Mouse (Mus musculus) stomach, embryonic 15.5 days (tissue): ENCODE results near the gene Nsg1. TPM values are rescaled to one million over a fixed set of nuclear protein-coding genes. Genes with fewer than 3 reads are reported as not detected.
A peak's percentile ranks its signal among the peaks of the same experiment; 100 is the strongest.

ENCODE experiments used
- ATAC-seq: fragments of 200-750 bp; cut with Nextera tagmentation; 2 replicates; pipeline ENCODE4 v1.8.0; 2017; ENCODE audit warnings: low read depth, moderate number of reproducible peaks, moderate TSS enrichment; ENCODE audit not compliant: insufficient read depth, low FRiP score
- H3K27ac ChIP-seq: fragments of 300-500 bp; sonication (generic); 2 replicates; pipeline ENCODE4 v1.5.1; 2015; ENCODE audit warnings: mild to moderate bottlenecking, inconsistent platforms
- H3K27me3 ChIP-seq: fragments of 300-500 bp; sonication (generic); replicated peaks from 2 replicates; pipeline ENCODE4 v1.6.1; 2015; ENCODE audit warnings: inconsistent platforms
- H3K36me3 ChIP-seq: fragments of 300-500 bp; sonication (generic); 2 replicates; pipeline ENCODE4 v1.6.1; 2015; ENCODE audit warnings: inconsistent platforms
- H3K4me1 ChIP-seq: fragments of 300-500 bp; sonication (generic); 2 replicates; pipeline ENCODE4 v1.6.1; 2015; ENCODE audit warnings: inconsistent platforms
- H3K4me2 ChIP-seq: fragments of 300-500 bp; sonication (generic); 2 replicates; pipeline ENCODE4 v1.6.1; 2015; ENCODE audit warnings: mild to moderate bottlenecking, inconsistent platforms
- H3K4me3 ChIP-seq: fragments of 300-500 bp; sonication (generic); replicated peaks from 2 replicates; pipeline ENCODE4 v1.5.1; 2015; ENCODE audit warnings: inconsistent platforms
- H3K9ac ChIP-seq: fragments of 300-500 bp; sonication (generic); 2 replicates; pipeline ENCODE4 v1.6.1; 2015; ENCODE audit warnings: inconsistent platforms
- H3K9me3 ChIP-seq: fragments of 300-500 bp; sonication (generic); 2 replicates; pipeline ENCODE4 v1.6.1; 2016; ENCODE audit warnings: inconsistent platforms
- WGBS: fragments of 180-500 bp; shearing (Covaris S2); methylation state at CpG from one replicate; pipeline ENCODE4 v1.1.7; 2015; 5-methylcytosine and 5-hydroxymethylcytosine counted together
- polyA plus RNA-seq: library from polyadenylated mRNA; unstranded; fragments of >200 nt; fragmentation: Nextera tagmentation; extraction: Ambion mirVana; gene quantifications from 2 replicates; pipeline ENCODE4 v1.2.1, GENCODE M21; 2015

The Nsg1 gene
- polyA plus RNA-seq, 1 experiment from 2014 or later: 65.7 TPM

GRCm38 (mm10) chr5:38174256-38174912 lies 14.7 kb upstream of the Nsg1 start:
- Histone ChIP-seq H3K27me3 (no peaks in the 10 kb centered on the region), H3K27ac (no peak overlapping the region), H3K4me1 (no peaks in the 10 kb centered on the region), H3K4me2 (no peak overlapping the region), H3K9ac (no peak overlapping the region), H3K4me3 (no peak overlapping the region), H3K36me3 (no peaks in the 10 kb centered on the region), H3K9me3 (no peaks in the 10 kb centered on the region)
- WGBS: 77% methylated on average over 16 of the region's 16 CpGs
- no peak for ATAC-seq

- Histone ChIP-seq H3K4me1 (no peaks in the 10 kb centered on the region), H3K4me3 (no peak overlapping the region), H3K36me3 (no peaks in the 10 kb centered on the region), H3K27me3 (no peaks in the 10 kb centered on the region), H3K4me2 (no peak overlapping the region), H3K9ac (no peak overlapping the region), H3K27ac (no peak overlapping the region), H3K9me3 (no peaks in the 10 kb centered on the region)
- WGBS: 42% methylated on average over 5 of the region's 5 CpGs
- no peak for ATAC-seq
Measured at GRCm38 (mm10) chr5:38173766-38174165, 14.1 kb upstream of the Nsg1 start.

GRCm38 (mm10) chr5:38168497-38168896 lies 8.8 kb upstream of the Nsg1 start:
- no peaks in the 10 kb centered on the region for H3K4me1 ChIP-seq
- H3K27ac ChIP-seq: no peak overlapping the region
- H3K4me2 ChIP-seq: no peak overlapping the region
- no peak overlapping the region for H3K9ac ChIP-seq
- H3K27me3 ChIP-seq: no peaks in the 10 kb centered on the region
- H3K36me3 ChIP-seq: no peaks in the 10 kb centered on the region
- H3K9me3 ChIP-seq: no peaks in the 10 kb centered on the region
- ATAC-seq: no peak
- 71% methylated on average over 11 of the region's 11 CpGs for WGBS
- H3K4me3 ChIP-seq: no peak overlapping the region

GRCm38 (mm10) chr5:38158947-38159633 lies 617 bp downstream of the Nsg1 start:
- H3K4me1 ChIP-seq: 0 out of 2 replicates have a peak, but pooled peaks cover 9% of the 10 kb centered on the region
- H3K27ac ChIP-seq: no peak overlapping the region
- under 1% methylated on average over 69 of the region's 79 CpGs for WGBS
- peak overlapping the region; percentile 73 for H3K4me3 ChIP-seq
- peaks cover 5% of the 10 kb centered on the region; the same call in 1 of the 2 replicates for H3K36me3 ChIP-seq
- no peaks in the 10 kb centered on the region for H3K9me3 ChIP-seq
- peaks cover 20% of the 10 kb centered on the region; the same call in 1 of the 2 replicates for H3K27me3 ChIP-seq
- ATAC-seq: peak; percentile 64; the same call in 1 of the 2 replicates
- H3K4me2 ChIP-seq: peak overlapping the region; percentile 92
- peak overlapping the region; percentile 55 for H3K9ac ChIP-seq

- peak overlapping the region; percentile 73 for H3K4me3 ChIP-seq
- H3K27me3 ChIP-seq: peaks cover 20% of the 10 kb centered on the region; the same call in 1 of the 2 replicates
- H3K4me1 ChIP-seq: 0 out of 2 replicates have a peak, but pooled peaks cover 9% of the 10 kb centered on the region
- H3K9me3 ChIP-seq: no peaks in the 10 kb centered on the region
- peak overlapping the region; percentile 55 for H3K9ac ChIP-seq
- no peak for ATAC-seq
- H3K4me2 ChIP-seq: peak overlapping the region; percentile 92
- H3K36me3 ChIP-seq: peaks cover 5% of the 10 kb centered on the region; the same call in 1 of the 2 replicates
- H3K27ac ChIP-seq: no peak overlapping the region
- WGBS: 3% methylated on average over 17 of the region's 17 CpGs
Measured at GRCm38 (mm10) chr5:38158501-38158946, 1.2 kb downstream of the Nsg1 start.

GRCm38 (mm10) chr5:38157481-38158020 lies 2.2 kb downstream of the Nsg1 start:
- Histone ChIP-seq H3K4me1 (0 out of 2 replicates have a peak, but pooled peaks cover 9% of the 10 kb centered on the region), H3K36me3 (peaks cover 5% of the 10 kb centered on the region; the same call in 1 of the 2 replicates), H3K27ac (no peak overlapping the region), H3K4me2 (no peak overlapping the region), H3K27me3 (peaks cover 20% of the 10 kb centered on the region; the same call in 1 of the 2 replicates), H3K4me3 (no peak overlapping the region), H3K9me3 (no peaks in the 10 kb centered on the region), H3K9ac (no peak overlapping the region)
- ATAC-seq: no peak
- 69% methylated on average over 9 of the region's 9 CpGs for WGBS

- no peak overlapping the region for H3K9ac ChIP-seq
- H3K4me2 ChIP-seq: no peak overlapping the region
- 0 out of 2 replicates have a peak, but pooled peaks cover under 1% of the 10 kb centered on the region for H3K4me1 ChIP-seq
- H3K27me3 ChIP-seq: no peaks in the 10 kb centered on the region
- peaks cover 5% of the 10 kb centered on the region; the same call in 1 of the 2 replicates for H3K36me3 ChIP-seq
- no peak overlapping the region for H3K4me3 ChIP-seq
- H3K9me3 ChIP-seq: no peaks in the 10 kb centered on the region
- no peak overlapping the region for H3K27ac ChIP-seq
- 86% methylated on average over 5 of the region's 5 CpGs for WGBS
- ATAC-seq: no peak
Measured at GRCm38 (mm10) chr5:38153636-38154035, 6.1 kb downstream of the Nsg1 start.

GRCm38 (mm10) chr5:38152201-38153108 lies 7.3 kb downstream of the Nsg1 start:
- Histone ChIP-seq H3K9ac (no peak overlapping the region), H3K9me3 (no peaks in the 10 kb centered on the region), H3K27ac (no peak overlapping the region), H3K4me3 (no peak overlapping the region), H3K36me3 (peaks cover 5% of the 10 kb centered on the region; the same call in 1 of the 2 replicates), H3K27me3 (no peaks in the 10 kb centered on the region), H3K4me2 (no peak overlapping the region), H3K4me1 (no peaks in the 10 kb centered on the region)
- ATAC-seq: no peak
- WGBS: 82% methylated on average over 9 of the region's 10 CpGs

GRCm38 (mm10) chr5:38151264-38151663 lies 8.4 kb downstream of the Nsg1 start:
- H3K9me3 ChIP-seq: no peaks in the 10 kb centered on the region
- no peak overlapping the region for H3K4me2 ChIP-seq
- ATAC-seq: no peak
- H3K4me3 ChIP-seq: no peak overlapping the region
- no peak overlapping the region for H3K27ac ChIP-seq
- 46% methylated on average over 3 of the region's 3 CpGs for WGBS
- no peaks in the 10 kb centered on the region for H3K4me1 ChIP-seq
- no peak overlapping the region for H3K9ac ChIP-seq
- H3K27me3 ChIP-seq: no peaks in the 10 kb centered on the region
- peaks cover 5% of the 10 kb centered on the region; the same call in 1 of the 2 replicates for H3K36me3 ChIP-seq

- H3K36me3 ChIP-seq: no peaks in the 10 kb centered on the region
- H3K4me1 ChIP-seq: no peaks in the 10 kb centered on the region
Measured at GRCm38 (mm10) chr5:38146524-38146923, 13.2 kb downstream of the Nsg1 start.

GRCm38 (mm10) chr5:38140893-38141292 lies 18.8 kb downstream of the Nsg1 start:
- Histone ChIP-seq H3K9me3 (no peaks in the 10 kb centered on the region), H3K27me3 (no peaks in the 10 kb centered on the region), H3K36me3 (peaks cover 14% of the 10 kb centered on the region; the same call in 1 of the 2 replicates), H3K4me2 (no peak overlapping the region), H3K9ac (no peak overlapping the region), H3K4me1 (no peaks in the 10 kb centered on the region), H3K4me3 (no peak overlapping the region), H3K27ac (no peak overlapping the region)
- ATAC-seq: no peak
- 75% methylated on average over 6 of the region's 6 CpGs for WGBS

More at GRCm38 (mm10) chr5:38146524-38146923, 13.2 kb downstream of the Nsg1 start:
- Histone ChIP-seq H3K9me3 (no peaks in the 10 kb centered on the region), H3K4me3 (no peak overlapping the region), H3K4me2 (no peak overlapping the region), H3K9ac (no peak overlapping the region), H3K27me3 (no peaks in the 10 kb centered on the region), H3K27ac (no peak overlapping the region)
- no peak for ATAC-seq
- WGBS: 85% methylated on average over 6 of the region's 6 CpGs
